Mouse (Mus musculus): ENCODE measurements around the gene Olfr1469. TPM values are rescaled to one million over a fixed set of nuclear protein-coding genes. Genes with fewer than 3 reads are reported as not detected.
"Not testable (repeated sequence)": the region's sequence is repeated elsewhere in the genome, so short reads cannot be mapped to it uniquely, and the experiment has no call there.

Gene Olfr1469
- not detected for total RNA-seq (2021)
- long read RNA-seq, experiment 1 = 0 reads
- long read RNA-seq, experiment 2 = 0 reads

DNA sequence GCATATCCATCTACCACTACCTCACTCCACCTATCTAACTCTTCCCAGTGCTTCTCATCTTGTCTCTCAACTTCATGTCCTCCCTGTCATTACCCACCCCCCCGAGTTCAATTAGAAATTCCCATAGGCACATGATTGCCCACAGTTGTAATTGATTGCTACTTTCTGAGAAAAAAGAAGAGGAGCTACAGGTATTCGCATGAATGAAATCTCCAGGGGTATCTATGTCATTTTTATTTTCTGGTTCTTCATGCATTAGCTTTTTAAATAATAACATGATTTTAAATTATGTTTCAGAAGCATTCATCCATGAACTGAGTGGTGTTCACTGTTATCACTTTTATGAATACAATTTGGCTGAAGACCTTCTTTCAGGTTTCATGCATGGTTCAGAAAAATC lies at the start of gene Olfr1469:
Olfr1469 (plus strand) TSS at position 301 of the 400 bp plus-strand sequence.
- DNase-seq = no peak

DNA sequence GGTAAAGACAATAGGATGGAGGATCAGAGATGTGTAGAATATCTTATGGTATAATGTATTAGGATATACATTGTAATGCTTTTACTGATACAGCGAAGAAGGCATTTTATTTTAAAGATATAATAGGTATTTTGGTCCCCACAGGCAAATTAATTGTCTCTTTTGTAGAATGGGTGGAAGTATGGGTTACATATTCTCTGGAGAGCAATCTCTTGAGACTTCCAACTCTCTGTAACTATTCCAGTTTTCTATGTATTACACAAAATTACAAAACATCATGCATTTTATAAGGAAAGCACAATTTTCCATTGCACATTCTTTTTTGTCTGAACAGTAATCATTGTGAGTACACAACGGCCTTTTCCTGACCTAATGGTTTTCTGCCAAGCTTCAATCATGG lies 45.7 kb upstream of the Olfr1469 start, which contains the start of gene Olfr1467:
Olfr1467 (plus strand) TSS at position 301 of the 400 bp plus-strand sequence.
- no peak for DNase-seq

DNA sequence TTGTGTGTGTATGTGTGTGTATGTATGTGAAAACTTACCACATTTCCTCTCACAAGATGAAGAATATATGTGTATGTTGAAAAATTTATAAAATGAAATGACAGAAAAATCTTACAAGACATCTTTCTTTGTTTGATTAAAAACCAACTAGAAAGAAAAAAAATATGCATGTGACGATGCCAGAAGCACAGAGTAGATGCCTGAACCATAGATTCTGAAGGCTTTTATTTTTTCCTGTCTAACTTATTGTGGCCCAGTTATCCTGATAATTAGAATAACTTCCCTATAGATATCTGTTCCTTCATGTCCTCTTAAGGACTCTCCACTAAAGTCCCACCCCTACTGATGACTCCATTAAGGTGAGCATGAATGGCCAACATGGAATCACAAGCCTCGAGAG lies 35.5 kb downstream of the Olfr1469 start, which contains the start of gene Olfr1471:
Olfr1471 (plus strand) TSS at position 301 of the 400 bp plus-strand sequence.
- DNase-seq = not testable (repeated sequence)

DNA sequence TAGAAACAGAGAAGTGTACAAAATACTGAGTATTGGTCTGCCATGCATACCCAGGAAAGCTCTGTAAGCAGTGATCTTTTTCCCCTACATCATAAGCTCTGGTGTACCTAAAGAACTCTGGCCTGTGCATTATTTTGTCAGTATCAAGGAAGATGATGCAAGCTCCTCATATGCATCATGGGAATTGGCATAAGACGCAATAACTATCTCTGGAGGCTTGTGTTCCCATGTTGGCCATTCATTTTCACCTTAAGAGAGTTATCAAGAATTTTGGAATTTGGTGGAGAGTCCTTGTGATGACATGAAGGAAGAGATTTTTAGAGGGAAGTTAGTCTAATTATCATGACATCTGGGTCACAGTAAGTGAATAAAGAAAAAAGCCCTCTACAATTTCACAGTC lies 48.3 kb downstream of the Olfr1469 start, which contains the start of gene Olfr1472:
Olfr1472 (minus strand) TSS at position 101 of the 400 bp plus-strand sequence.
- no peak for DNase-seq

Other genes starting within 250 kb of the Olfr1469 start
- gene Olfr1461, start 244.8 kb upstream of the Olfr1469 start, total RNA-seq (2021) = not detected
- not detected for gene Olfr1462, start 222.1 kb upstream of the Olfr1469 start, total RNA-seq (2021)
- not detected for gene Olfr1463, start 176.5 kb upstream of the Olfr1469 start, total RNA-seq (2021)
- not detected for gene Olfr1465, start 92.3 kb upstream of the Olfr1469 start, total RNA-seq (2021)
- gene Olfr1466, start 69.0 kb upstream of the Olfr1469 start, total RNA-seq (2021) = not detected
- not detected for gene Olfr1467, start 45.6 kb upstream of the Olfr1469 start, total RNA-seq (2021)
- gene Olfr1471, start 35.6 kb downstream of the Olfr1469 start, total RNA-seq (2021) = not detected
- not detected for gene Olfr1472, start 48.2 kb downstream of the Olfr1469 start, total RNA-seq (2021)
- gene Olfr1474, start 61.7 kb downstream of the Olfr1469 start, total RNA-seq (2021) = not detected
- gene Olfr1475, start 72.3 kb downstream of the Olfr1469 start, total RNA-seq (2021) = not detected
- gene Olfr1477, start 92.7 kb downstream of the Olfr1469 start, total RNA-seq (2021) = not detected
- not detected for gene Olfr1480, start 120.1 kb downstream of the Olfr1469 start, total RNA-seq (2021)
- gene Olfr1484, start 175.7 kb downstream of the Olfr1469 start, total RNA-seq (2021) = not detected
- not detected for gene Olfr1487, start 209.5 kb downstream of the Olfr1469 start, total RNA-seq (2021)
- gene Olfr1489, start 223.8 kb downstream of the Olfr1469 start, total RNA-seq (2021) = not detected
- not detected for gene Olfr1490, start 243.2 kb downstream of the Olfr1469 start, total RNA-seq (2021)